Mouse (Mus musculus) bone marrow macrophage, adult 2 months (primary cell): Measurements from ENCODE around the gene BC030499.

ENCODE experiments used
- CTCF ChIP-seq: IDR thresholded peaks from 2 replicates; pipeline ENCODE4 v1.5.1; 2012; ENCODE audit warnings: low read depth, mild to moderate bottlenecking, low read length, moderate library complexity
- POLR2A ChIP-seq: IDR thresholded peaks from 2 replicates; pipeline ENCODE4 v1.6.1; 2012; ENCODE audit warnings: mild to moderate bottlenecking, low read depth, low read length, borderline replicate concordance

DNA sequence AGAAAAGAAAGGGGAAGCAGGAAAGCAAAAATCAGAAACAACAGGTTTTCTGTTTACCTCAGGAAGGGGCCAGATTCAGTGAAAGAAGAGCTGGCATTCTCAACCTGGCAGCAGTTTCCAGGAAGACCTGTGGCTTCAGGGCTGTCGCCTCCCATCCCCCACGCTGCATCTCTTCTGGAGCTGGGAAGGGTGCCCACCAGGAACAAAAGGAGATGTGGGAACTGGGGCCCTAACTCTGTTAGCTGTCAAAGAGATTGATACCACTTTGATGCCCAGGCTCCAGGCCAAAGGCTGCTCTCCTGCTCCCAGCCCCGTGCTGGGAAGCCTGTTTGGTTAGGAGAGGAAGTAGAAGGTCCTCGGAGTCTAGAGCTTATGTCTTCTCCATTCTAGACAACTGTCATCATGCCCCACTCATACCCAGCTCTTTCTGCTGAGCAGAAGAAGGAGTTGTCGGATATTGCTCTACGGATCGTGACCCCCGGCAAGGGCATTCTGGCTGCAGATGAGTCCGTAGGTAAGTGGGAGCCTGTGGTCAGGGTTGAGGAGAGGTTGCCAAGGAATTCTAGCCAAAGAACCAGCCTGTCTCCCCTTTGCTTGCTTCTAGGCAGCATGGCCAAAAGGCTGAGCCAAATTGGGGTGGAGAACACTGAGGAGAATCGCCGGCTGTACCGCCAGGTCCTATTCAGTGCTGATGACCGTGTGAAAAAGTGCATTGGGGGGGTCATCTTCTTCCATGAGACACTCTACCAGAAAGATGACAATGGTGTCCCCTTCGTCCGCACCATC lies 33.6 kb downstream of the BC030499 start:
- no peak for TF ChIP-seq POLR2A
- no peak for TF ChIP-seq CTCF
